Mouse (Mus musculus) right cerebral cortex, postnatal 25 days (tissue): Measurements from ENCODE around the gene Lgalsl.

ENCODE experiments used
- DNase-seq: peaks from one replicate; pipeline ENCODE4 v3.0.0; 2022

Gene Lgalsl

DNA sequence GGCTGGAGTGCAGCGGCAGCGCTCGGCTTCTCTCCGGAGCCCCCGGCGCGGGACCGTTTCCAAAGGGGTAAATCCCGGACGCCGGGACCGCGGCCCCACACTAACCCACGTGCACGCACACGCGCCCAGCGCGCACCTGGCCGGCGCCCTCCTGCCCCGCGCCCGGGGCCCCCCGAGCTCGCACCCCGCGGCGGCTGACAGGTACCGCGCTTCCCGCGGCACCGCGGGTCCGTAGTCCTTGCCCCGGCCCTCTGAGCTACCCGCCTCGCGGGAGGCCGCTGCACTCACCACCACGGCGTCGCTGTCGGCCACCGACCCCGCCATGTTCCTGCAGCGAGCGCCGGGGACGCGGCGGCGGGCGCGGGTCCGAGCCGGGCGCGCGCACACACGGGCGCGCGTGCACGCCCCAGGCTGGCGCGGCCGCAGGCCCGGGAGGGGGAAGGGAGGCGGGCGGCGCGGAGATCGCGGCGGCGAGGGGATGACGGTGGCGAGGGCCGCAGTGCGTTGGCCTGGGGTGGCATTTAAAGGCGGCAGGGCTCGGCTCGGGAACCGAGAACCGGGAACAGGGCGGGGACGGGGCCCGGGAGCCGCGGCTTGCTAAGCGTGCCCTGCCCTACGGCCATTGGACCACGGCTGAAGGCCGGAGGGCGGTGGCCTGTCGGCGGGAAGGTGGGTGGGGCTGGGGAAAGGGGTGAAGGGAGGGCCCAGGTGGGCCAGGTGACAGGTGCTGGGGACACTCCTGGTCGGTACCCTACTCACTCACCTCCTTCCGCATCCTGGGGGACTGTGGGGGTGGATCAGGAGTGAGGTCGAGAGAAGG is at the start of gene Lgalsl:
Gene Lgalsl (minus strand): TSS at position 371 of the 820 bp plus-strand sequence.
- DNase-seq: peak; percentile 87

DNA sequence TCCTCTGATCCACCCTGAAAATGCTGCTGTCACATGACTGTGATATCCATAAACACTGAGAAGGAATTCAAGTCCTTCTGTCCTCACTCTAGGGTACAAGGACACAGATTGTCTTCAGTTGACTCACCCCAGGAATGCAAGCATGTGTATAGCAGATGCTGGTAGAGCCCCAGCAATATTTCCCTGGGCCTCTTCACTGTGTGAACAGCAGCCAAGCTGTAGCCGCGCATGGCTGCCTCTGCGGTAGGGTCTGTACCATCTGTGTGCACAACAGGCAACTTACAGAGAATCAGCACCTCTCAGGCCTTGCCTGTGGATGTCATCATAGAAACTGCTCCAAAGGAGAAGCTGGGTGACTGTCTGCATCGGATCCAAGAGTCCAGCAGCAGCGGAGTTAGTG is 47.8 kb upstream of the Lgalsl start:
- peak; percentile 13 for DNase-seq

DNA sequence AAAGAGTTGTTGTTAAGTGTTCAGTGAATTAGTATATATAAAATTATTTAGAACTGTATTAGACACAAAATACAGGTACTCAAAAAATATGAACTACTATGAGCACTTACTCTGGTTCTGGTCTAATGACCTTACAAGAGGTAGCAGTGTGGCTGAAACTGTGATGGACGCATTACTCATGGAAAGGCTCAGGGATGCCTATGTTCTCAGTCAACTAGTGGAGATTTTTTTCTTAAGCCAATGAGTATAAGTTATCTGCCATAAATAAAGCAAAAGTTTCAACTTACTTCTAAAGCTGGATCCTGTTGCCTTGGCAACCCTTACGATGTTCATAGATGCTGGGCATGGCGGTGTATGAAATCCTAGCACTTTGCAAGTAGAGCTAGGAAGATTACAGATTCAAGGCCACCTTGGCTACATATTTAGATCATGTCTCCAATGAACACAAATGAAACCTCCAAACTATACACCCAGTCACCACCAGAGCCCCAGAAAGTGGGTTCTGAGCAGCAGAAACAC is 46.8 kb upstream of the Lgalsl start:
- DNase-seq: no peak

DNA sequence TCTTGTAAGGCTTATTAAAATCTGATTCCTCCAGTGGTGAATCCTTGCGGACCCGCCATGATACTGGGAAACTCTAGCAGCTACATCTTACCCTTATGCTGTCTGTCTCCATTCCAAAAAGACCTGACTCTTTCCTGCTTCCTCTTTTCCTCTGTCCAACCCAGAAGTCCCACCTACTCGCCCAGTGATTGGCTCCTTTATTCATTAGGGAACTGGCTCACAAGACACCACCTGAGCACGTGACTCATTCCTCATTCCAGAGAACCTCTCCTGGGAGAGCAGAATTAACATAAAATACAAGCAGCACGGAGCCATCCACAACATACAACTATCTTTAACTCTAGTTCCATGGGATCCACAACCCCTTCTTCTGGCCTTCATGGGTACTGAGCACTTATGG is 42.5 kb upstream of the Lgalsl start:
- no peak for DNase-seq

DNA sequence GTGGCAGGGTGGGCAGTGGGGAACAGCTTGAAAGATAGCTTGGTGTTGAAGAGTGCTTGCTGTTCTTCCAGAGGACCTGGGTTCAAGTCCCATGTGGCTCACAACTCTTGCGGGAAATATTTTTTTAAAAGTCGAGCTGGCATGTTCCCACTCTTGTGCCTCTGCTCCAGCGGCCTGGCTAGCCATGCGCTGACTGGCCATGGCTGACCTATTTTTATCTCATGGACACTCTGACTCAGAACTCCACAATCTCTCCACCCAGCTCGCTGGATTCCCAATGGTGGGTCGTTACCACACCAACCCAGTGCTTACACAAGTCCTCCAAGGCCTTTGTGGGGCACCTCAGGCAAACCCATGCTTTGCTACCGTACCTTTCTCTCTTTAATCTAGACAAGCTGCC is 42.1 kb upstream of the Lgalsl start:
- no peak for DNase-seq

DNA sequence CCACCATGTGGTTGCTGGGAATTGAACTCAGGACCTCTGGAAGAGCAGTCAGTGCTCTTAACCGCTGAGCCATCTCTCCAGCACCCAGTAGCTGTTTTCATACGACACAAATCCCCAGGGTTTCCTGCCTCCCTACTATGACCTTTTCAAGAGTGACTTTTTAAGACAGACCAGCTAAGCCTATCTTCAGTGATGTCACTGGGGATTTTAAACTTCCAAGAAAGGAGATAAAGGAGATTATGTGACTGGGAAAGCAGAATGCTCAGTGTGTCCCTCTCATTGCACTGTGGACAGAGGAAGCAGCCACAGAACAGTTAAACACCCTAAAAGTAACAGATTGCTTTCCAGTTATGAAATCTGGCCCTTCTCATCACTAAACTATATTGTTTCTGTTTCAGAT is 41.6 kb upstream of the Lgalsl start:
- DNase-seq: no peak

DNA sequence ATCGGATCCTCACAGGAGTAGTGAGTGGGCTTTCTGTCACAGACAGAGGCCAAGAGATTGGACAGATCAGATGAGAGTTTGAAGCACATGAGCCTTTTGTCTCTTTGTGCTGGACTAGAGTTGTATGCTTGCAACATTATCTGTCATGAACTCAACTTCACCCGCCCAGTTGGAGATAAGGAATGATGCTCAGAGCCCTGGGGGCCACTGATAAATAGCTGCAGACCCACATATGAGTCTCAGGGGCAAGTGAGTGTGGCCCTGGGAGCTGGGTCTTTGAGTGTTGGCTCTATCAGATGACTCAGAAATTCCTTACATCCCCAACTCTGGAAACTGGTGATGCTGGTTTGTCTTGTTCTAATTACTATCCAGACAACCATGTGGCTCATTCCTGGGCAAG is 39.1 kb upstream of the Lgalsl start:
- no peak for DNase-seq

DNA sequence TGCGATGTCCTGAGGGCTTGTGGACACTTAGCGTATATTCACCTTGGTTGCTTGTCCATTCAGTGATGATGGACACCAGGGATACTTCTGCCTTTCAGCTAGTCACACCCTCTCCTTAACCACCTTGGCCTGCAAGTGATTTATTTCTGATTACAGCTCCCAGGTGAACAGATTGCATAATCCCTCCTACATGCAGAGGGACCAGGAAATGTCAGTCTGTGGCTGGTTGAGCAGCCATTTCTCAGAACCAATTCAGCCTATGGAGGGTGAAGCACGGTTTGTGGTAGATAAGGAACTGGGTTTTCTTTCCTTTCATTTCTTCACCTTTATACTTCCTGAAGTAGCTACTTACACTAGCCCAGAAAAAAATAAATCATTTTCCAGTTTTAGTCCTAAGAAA is 34.6 kb upstream of the Lgalsl start:
- no peak for DNase-seq

DNA sequence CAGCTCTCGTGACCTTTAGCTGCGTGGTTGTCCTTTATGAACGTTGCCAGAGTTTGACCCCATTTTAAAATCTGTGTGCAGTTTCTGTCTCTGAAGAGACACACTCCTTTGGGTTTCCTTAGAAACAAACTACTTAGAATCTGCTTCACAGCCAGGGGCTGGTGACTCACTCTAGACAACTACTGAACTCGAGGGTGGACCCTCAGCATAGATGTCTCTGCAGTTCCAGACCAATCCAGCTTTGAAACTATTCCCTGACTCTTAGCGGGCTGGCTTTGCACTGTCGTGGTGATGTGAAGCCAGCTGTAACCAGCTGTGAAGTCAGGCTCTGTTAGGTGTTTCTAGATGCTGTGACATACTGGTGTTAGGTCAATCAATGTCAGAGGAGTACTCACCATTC is 33.8 kb upstream of the Lgalsl start:
- no peak for DNase-seq

DNA sequence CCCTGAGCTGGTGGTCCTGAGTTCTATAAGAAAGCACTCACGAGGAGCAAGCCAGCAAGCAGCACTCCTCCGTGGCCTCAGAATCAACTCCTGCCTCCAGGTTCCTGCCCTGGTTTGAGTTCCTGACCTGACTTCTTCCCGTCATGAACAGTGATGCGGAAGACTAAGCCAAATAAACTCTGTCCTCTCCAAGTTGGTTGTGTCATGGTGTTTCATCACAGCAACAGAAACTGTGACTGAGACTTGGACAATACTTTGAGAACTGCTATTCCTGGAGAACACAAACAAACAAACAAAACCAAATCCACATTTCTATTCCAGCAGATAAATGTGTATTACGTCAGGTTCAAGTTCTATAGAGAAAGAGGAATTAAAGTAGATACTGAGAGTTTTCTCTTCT is 31.2 kb upstream of the Lgalsl start:
- DNase-seq: no peak

DNA sequence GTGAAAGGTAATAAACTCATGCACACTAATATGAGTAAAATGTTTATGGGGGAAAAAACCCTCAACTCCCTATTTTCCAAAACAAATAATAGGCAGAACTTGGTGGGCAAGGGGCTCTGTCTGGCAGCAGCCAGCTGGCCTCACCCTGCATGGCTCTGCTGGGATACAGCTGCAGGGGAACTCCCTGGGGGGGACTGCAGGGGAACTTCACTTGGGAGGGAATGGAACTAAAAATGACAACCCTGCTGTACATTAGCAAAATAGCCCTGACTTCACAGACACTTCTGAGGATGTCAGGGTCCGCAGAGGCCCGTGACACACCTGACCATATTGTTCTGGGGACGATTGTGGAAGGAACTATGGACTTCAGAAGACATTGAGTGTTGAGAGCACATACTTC is 29.5 kb upstream of the Lgalsl start:
- no peak for DNase-seq

DNA sequence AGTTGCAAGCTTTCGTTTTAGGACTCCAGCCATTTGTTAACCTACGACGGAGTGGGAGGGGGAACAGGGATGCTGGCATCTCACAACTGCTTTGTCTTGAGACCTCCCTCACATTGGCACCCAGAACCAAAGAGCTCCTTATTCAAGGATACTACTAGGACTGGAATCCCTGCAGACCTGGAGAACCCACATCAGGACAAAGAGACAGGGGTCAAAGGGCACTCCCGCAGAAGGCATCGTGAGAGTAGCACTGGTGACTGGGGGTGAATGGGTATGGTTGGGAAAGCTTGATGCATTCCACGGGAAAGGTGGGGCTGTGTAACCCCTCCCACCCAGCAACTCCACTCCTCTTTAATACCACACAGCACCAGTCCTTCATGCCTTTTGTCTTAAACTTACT is 29.0 kb upstream of the Lgalsl start:
- no peak for DNase-seq

DNA sequence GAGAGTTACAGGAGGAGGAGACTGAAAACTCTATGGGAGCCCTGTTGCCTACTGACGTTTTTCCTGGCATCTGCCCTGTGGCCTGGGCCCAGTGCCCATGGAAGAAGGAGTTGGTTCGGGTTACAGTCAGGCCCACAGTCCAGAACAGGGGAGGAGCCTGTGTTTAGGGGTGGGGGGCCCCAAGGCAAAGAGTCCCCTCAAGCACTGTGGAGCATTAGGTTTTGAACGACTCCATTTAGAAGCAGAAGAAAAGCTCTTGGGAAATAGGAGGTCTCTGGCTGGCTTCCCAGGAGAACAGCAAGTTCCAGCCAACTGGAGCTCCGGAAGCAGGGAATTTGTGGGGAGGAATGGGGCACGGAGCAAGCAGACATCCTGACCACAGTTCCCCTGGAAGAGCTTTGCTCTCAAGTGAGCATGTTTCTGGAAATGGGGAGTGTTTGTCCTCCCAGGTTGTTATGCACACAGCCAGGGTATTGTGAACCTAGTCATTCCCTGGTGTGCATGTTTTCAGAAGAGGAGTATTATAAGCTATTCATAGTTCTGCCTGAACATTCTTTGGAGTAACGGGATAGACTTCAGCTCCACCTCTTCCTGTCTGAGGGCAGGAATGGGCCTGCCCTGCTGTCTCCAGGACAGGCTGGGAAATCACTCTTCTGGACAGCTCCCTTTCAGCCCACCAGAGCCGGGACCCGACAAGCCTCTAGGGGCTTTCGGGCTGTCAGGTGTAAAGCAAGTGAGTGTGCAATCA is 28.2 kb upstream of the Lgalsl start:
- peak; percentile 69 for DNase-seq

DNA sequence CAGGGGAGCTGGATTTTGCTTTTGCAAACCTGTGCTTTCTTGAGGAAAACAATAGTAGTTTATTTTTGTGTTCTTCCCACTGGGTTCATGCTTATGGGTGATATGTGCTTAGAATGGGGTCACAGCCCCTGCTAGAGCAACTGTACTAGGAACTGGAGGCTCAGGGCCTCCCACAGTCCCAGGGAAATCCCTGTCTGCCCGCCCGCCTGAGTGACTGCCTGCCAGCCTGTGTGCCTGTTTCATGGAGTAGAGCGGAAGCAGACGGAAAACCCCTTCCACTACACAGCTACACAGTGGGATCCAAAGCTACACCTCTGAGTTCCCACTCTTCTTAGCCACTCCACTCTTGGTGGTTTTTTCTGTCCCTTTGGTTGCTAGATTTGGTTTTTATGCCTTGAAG is 27.1 kb upstream of the Lgalsl start:
- no peak for DNase-seq

DNA sequence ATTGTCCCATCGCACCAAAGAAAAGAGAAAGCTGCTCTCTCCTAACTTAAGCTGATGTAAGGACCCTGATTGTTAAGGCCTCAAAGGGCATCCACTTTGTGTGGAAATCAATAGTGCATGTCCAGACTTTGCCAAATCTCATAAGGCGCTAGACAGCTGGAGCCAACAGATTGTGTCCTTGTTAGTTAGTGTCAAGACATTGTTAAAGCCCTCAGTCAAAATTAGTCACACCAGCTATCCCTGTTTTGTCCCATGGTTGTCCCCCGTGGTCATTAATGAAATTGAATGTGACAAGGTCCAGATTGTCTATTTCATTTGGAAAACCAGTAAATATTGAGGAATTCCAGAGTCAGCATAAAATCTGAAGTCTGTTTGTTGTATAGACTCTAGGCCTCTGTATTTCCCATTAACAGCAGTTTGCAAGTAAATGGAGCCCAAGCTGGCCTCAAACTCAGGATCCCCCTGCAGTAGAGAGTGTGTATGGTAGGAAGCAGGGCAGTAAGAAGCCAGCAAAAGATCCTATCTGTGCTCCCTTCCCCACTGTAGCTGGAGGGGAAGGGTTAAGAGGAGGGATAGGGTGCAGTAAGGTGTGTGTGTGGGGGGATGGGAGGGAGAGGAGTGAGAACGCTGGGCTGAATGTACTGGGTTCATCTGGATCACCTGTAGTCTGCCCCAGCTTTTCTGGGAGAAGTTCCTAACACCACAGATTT is 23.3 kb upstream of the Lgalsl start:
- DNase-seq: no peak

DNA sequence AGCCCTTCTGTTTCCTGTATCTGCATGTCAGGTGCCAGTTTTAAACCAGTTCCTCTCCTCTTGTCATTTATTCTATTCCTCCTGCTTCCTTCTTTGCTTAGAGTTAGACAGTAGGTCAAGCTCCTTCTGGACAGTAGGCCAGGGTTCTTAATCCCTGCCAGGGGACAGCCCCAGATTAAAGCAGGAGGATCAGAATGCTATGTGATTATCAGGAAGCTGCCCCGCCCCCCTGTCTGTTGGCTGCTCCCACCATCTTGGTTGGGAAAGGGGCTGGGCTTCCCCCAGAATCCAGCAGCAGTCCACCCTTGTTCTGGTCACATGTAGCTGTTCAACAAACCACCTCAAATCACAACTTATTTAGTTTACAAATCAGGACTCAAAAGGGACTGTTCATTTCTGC is 19.3 kb upstream of the Lgalsl start:
- DNase-seq: no peak

DNA sequence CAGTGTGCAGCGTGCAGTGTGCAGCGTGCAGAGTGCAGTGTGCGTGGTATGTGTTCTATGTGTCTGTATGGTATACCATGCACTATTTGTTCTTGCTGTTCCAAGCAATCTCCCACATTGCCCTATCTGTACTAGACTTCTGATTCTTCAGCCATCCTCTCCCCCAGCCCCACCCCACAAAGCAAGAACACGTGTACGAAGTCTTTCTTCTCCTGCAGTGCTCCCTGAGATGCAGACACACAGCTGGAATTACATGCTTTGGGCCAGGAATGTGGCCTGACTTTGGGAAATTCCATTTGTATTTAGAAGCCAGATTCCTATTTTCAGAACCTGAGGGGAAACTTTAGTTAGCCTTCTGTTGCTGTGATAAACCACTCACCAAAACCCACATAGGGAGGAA is 18.5 kb upstream of the Lgalsl start:
- no peak for DNase-seq

DNA sequence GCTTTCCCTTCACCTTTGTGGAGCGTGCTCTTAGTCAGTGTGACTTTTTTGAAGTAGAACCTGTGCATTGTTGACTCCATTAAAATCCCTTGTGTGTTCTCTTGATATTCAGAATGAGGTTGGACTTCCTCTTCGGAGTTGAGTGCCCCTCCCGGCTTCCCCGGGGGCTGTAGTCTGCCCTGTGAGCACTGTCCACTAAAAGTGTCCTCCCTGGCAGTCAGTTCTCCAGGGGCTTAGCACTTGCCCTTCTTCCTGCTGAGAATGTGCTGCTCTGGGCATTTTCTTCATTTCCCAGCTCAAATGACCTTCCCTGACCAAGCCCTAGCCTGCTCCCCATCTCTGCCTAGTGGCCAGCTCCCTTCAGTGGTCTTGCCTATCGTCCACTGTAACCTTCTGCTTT is 6.5 kb upstream of the Lgalsl start:
- no peak for DNase-seq

DNA sequence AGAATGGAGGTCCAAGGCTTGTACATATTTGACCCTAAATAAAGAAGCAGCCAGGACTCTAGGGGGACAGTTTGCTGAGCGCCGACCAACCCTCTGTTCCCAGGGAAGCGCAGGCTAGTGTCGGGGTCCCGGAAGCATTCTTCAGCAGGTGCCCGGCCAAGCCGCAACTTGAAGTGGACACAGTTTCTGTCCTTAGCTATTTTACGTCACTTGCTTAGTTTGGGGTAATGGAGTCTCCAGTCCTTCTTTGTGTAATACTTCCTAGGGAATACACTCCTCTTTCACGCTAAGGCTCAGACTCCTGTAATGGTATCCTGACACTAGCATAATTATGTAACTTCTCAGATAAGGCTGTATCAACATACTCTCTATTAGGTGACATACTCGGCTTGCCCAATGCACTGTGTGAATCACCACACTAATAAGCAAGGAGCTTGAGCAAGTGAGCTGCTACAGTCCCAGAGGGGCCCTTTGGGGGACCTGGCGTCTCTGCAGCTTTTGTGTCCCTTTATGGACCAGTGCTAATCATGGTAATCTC is 813 bp upstream of the Lgalsl start:
- DNase-seq: peak; percentile 23

DNA sequence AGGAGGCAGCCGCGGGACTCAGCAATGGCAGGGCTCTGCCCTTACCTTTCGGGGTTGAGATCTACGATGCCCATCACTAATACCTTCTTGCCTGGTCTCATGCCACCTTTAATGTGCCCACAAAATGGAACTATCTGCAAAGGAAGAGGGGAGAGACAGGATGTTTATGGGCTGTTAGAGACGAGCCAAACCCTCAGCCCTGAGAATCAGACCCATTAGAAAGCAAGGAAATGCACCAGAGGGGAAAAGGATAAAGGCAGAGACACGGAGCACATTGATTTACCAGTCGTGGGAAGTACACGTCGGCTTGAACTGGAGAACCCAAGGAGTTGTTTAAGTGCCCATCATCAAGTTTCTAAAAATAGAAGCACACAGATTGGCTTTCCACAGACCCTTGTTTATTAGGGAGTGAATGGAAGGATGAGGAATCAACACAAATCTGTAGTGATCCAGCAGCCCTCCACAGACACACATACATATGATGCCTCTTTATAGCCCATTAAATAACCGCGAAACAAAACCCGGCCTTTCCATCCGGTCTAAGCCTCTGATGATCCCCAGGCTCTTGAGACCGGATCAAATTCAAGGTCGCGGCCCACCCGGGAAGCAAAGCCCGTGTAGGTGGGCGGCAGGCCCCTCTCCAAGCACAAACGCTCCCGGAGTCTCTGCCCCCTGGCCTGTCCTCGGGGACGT is 717 bp downstream of the Lgalsl start:
- DNase-seq: peak; percentile 7

DNA sequence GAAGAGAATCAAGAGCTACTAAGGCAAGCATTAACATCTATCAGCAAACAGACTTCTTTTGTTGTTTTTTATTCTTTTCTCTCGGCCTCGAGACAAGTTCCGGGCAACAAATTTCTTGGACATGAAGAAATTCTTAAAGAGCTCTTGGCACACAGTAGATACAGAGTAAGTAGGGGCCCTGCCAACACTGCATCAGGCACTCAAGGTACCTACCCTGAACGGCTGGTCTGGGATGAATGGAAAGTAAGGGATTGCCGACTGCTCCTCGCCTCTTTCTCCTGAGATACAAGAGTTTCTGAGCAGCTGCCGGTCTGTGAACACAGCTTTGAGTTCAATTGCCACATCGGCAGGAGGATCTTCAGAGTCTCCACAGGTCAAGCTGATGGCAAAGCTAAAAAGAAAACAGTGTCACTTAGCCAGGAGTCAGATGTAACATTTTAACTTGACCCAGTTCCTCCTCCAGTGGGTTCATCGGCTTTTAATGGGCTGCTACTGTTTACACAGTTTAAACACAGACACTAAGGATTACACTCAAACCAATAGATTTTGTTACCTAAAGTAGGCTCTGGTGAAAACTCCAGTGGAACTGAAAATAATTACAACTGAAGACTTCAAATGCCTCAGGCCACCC is 1.7 kb downstream of the Lgalsl start:
- DNase-seq: no peak

DNA sequence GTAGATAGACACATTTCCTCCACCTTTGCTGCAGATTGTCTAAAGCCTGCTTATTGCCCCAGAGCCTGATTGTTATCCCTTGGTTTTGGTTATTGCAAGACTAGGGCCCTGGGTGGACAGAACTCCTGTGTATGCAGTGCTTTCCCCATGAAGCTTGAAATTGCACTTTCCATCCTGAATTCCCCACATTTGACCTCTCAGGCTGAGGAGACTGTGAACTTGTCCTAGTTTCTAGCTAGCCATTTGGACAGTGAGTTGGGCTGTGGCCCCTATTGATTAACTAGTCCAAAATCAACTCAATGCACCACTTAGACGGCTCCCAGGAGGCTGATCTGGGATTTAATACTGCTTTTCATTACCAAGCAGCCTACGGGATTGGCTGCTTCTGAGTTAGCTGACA is 6.9 kb downstream of the Lgalsl start:
- DNase-seq: no peak
